Mouse (Mus musculus): ENCODE results near the gene Serpina16. TPM values are rescaled to one million over a fixed set of nuclear protein-coding genes. Genes with fewer than 3 reads are reported as not detected.
"Not testable (repeated sequence)": the region's sequence is repeated elsewhere in the genome, so short reads cannot be mapped to it uniquely, and the experiment has no call there.

Gene Serpina16
- polyA plus RNA-seq, 1 experiment: not detected

- Histone ChIP-seq H3K36me3 (ENCODE audit: control insufficient read depth, insufficient read depth, low read length, poor library complexity, severe bottlenecking) (no peaks in the 10 kb centered on the region), H3K9me3 (replicated peaks; ENCODE audit: control insufficient read depth, insufficient read depth, low read length, poor library complexity, severe bottlenecking) (no peaks in the 10 kb centered on the region), H3K27ac (ENCODE audit: insufficient read depth, low read length) (no peak overlapping the region), H3K4me1 (ENCODE audit: control insufficient read depth, insufficient read depth, low read length) (no peaks in the 10 kb centered on the region), H3K9ac (ENCODE audit: low read depth, poor library complexity, severe bottlenecking) (no peak overlapping the region), H3K27me3 (ENCODE audit: control insufficient read depth, insufficient read depth, low read length, poor library complexity, severe bottlenecking) (no peaks in the 10 kb centered on the region), H3K4me3 (ENCODE audit: low read depth, low read length) (no peak overlapping the region)
- no peak for TF ChIP-seq POLR2A (IDR thresholded peaks at IDR 0.05; ENCODE audit: insufficient read depth, low read length)
- no peak for TF ChIP-seq EP300 (IDR thresholded peaks at IDR 0.05; ENCODE audit: insufficient read depth, low read depth, low read length)
- TF ChIP-seq CTCF (IDR thresholded peaks at IDR 0.05; ENCODE audit: low read depth, low read length): no peak
These were observed 5.8 kb upstream of the Serpina16 start for GRCm38 (mm10) chr12:103681739-103682138.

- Histone ChIP-seq H3K27ac (ENCODE audit: insufficient read depth, low read length) (no peak overlapping the region), H3K4me1 (ENCODE audit: control insufficient read depth, insufficient read depth, low read length) (no peaks in the 10 kb centered on the region), H3K9me3 (replicated peaks; ENCODE audit: control insufficient read depth, insufficient read depth, low read length, poor library complexity, severe bottlenecking) (no peaks in the 10 kb centered on the region), H3K36me3 (ENCODE audit: control insufficient read depth, insufficient read depth, low read length, poor library complexity, severe bottlenecking) (no peaks in the 10 kb centered on the region), H3K27me3 (ENCODE audit: control insufficient read depth, insufficient read depth, low read length, poor library complexity, severe bottlenecking) (no peaks in the 10 kb centered on the region), H3K4me3 (ENCODE audit: low read depth, low read length) (no peak overlapping the region), H3K9ac (ENCODE audit: low read depth, poor library complexity, severe bottlenecking) (no peak overlapping the region)
- TF ChIP-seq CTCF (IDR thresholded peaks at IDR 0.05; ENCODE audit: low read depth, low read length): no peak
- no peak for TF ChIP-seq POLR2A (IDR thresholded peaks at IDR 0.05; ENCODE audit: insufficient read depth, low read length)
- no peak for TF ChIP-seq EP300 (IDR thresholded peaks at IDR 0.05; ENCODE audit: insufficient read depth, low read depth, low read length)
These were observed 5.2 kb upstream of the Serpina16 start for GRCm38 (mm10) chr12:103681169-103681568.

GRCm38 (mm10) chr12:103679853-103680252 is 3.9 kb upstream of the Serpina16 start:
- not testable (repeated sequence) for H3K27ac ChIP-seq (ENCODE audit: insufficient read depth, low read length); H3K4me1 ChIP-seq (ENCODE audit: control insufficient read depth, insufficient read depth, low read length); H3K9ac ChIP-seq (ENCODE audit: low read depth, poor library complexity, severe bottlenecking); H3K4me3 ChIP-seq (ENCODE audit: low read depth, low read length); H3K36me3 ChIP-seq (ENCODE audit: control insufficient read depth, insufficient read depth, low read length, poor library complexity, severe bottlenecking); H3K27me3 ChIP-seq (ENCODE audit: control insufficient read depth, insufficient read depth, low read length, poor library complexity, severe bottlenecking); H3K9me3 ChIP-seq (replicated peaks; ENCODE audit: control insufficient read depth, insufficient read depth, low read length, poor library complexity, severe bottlenecking)

GRCm38 (mm10) chr12:103673179-103673578 is 2.8 kb downstream of the Serpina16 start:
- no peak overlapping the region for H3K27ac ChIP-seq (ENCODE audit: insufficient read depth, low read length)
- H3K9me3 ChIP-seq (replicated peaks; ENCODE audit: control insufficient read depth, insufficient read depth, low read length, poor library complexity, severe bottlenecking): no peaks in the 10 kb centered on the region
- no peaks in the 10 kb centered on the region for H3K27me3 ChIP-seq (ENCODE audit: control insufficient read depth, insufficient read depth, low read length, poor library complexity, severe bottlenecking)
- H3K4me1 ChIP-seq (ENCODE audit: control insufficient read depth, insufficient read depth, low read length): no peaks in the 10 kb centered on the region
- TF ChIP-seq CTCF (IDR thresholded peaks at IDR 0.05; ENCODE audit: low read depth, low read length) (no peak), POLR2A (IDR thresholded peaks at IDR 0.05; ENCODE audit: insufficient read depth, low read length) (no peak)
- H3K9ac ChIP-seq (ENCODE audit: low read depth, poor library complexity, severe bottlenecking): no peak overlapping the region
- no peak overlapping the region for H3K4me3 ChIP-seq (ENCODE audit: low read depth, low read length)
- H3K36me3 ChIP-seq (ENCODE audit: control insufficient read depth, insufficient read depth, low read length, poor library complexity, severe bottlenecking): no peaks in the 10 kb centered on the region

- Histone ChIP-seq H3K9ac (ENCODE audit: low read depth, poor library complexity, severe bottlenecking) (no peak overlapping the region), H3K27me3 (ENCODE audit: control insufficient read depth, insufficient read depth, low read length, poor library complexity, severe bottlenecking) (no peaks in the 10 kb centered on the region), H3K36me3 (ENCODE audit: control insufficient read depth, insufficient read depth, low read length, poor library complexity, severe bottlenecking) (no peaks in the 10 kb centered on the region), H3K27ac (ENCODE audit: insufficient read depth, low read length) (no peak overlapping the region), H3K4me3 (ENCODE audit: low read depth, low read length) (no peak overlapping the region), H3K9me3 (replicated peaks; ENCODE audit: control insufficient read depth, insufficient read depth, low read length, poor library complexity, severe bottlenecking) (no peaks in the 10 kb centered on the region), H3K4me1 (ENCODE audit: control insufficient read depth, insufficient read depth, low read length) (no peaks in the 10 kb centered on the region)
- TF ChIP-seq POLR2A (IDR thresholded peaks at IDR 0.05; ENCODE audit: insufficient read depth, low read length) (no peak), EP300 (IDR thresholded peaks at IDR 0.05; ENCODE audit: insufficient read depth, low read depth, low read length) (no peak), CTCF (IDR thresholded peaks at IDR 0.05; ENCODE audit: low read depth, low read length) (no peak)
These were observed 4.5 kb downstream of the Serpina16 start for GRCm38 (mm10) chr12:103671483-103671882.

GRCm38 (mm10) chr12:103670964-103671363 is 5.0 kb downstream of the Serpina16 start:
- H3K27me3 ChIP-seq (ENCODE audit: control insufficient read depth, insufficient read depth, low read length, poor library complexity, severe bottlenecking): no peaks in the 10 kb centered on the region
- no peak overlapping the region for H3K9ac ChIP-seq (ENCODE audit: low read depth, poor library complexity, severe bottlenecking)
- no peak for TF ChIP-seq CTCF (IDR thresholded peaks at IDR 0.05; ENCODE audit: low read depth, low read length)
- TF ChIP-seq EP300 (IDR thresholded peaks at IDR 0.05; ENCODE audit: insufficient read depth, low read depth, low read length): no peak
- TF ChIP-seq POLR2A (IDR thresholded peaks at IDR 0.05; ENCODE audit: insufficient read depth, low read length): no peak
- no peak overlapping the region for H3K4me3 ChIP-seq (ENCODE audit: low read depth, low read length)
- H3K27ac ChIP-seq (ENCODE audit: insufficient read depth, low read length): no peak overlapping the region
- no peaks in the 10 kb centered on the region for H3K36me3 ChIP-seq (ENCODE audit: control insufficient read depth, insufficient read depth, low read length, poor library complexity, severe bottlenecking)
- no peaks in the 10 kb centered on the region for H3K4me1 ChIP-seq (ENCODE audit: control insufficient read depth, insufficient read depth, low read length)
- H3K9me3 ChIP-seq (replicated peaks; ENCODE audit: control insufficient read depth, insufficient read depth, low read length, poor library complexity, severe bottlenecking): no peaks in the 10 kb centered on the region

All from ES-Bruce4 (cell line).